Mouse (Mus musculus): ENCODE measurements around the gene Cenpf. TPM values are rescaled to one million over a fixed set of nuclear protein-coding genes. Genes with fewer than 3 reads are reported as not detected.
"Not testable (repeated sequence)": the region's sequence is repeated elsewhere in the genome, so short reads cannot be mapped to it uniquely, and the experiment has no call there.

The Cenpf gene
- total and polyA plus RNA-seq, 3 experiments = 16.5 to 28.2 (median 21.5) TPM

GRCm38 (mm10) chr1:189695321-189695720 is 7.4 kb upstream of the Cenpf start:
- H3K9me3 ChIP-seq (replicated peaks; ENCODE audit: low read length) = no peaks in the 10 kb centered on the region
- no peaks in the 10 kb centered on the region for H3K4me1 ChIP-seq (ENCODE audit: control insufficient read depth in 1 of 2, insufficient read depth in 2 of 2)
- in situ Hi-C loops (cut with MboI; ENCODE audit: low pct_ligation_motif_present, low pct_unique_long_range_greater_than_20kb, low sequenced_read_pairs) = no loop called here
- peaks cover 8% of the 10 kb centered on the region for H3K27me3 ChIP-seq (replicated peaks)
- H3K9ac ChIP-seq (ENCODE audit: insufficient read depth, low read depth) = no peak overlapping the region
- no peak overlapping the region for H3K27ac ChIP-seq (ENCODE audit: insufficient read depth, low read depth)
- TF ChIP-seq MEF2A (IDR thresholded peaks at IDR 0.05; ENCODE audit: borderline replicate concordance, low read depth, low read length) = no peak
- TF ChIP-seq MAFK (IDR thresholded peaks at IDR 0.05; ENCODE audit: insufficient replicate concordance, low read length) = no peak
- TF ChIP-seq NELFE (IDR thresholded peaks at IDR 0.05; ENCODE audit: low read depth, low read length) = no peak
- no peak for TF ChIP-seq CHD1 (IDR thresholded peaks at IDR 0.05; ENCODE audit: low read depth, low read length)
- TF ChIP-seq USF1 (IDR thresholded peaks at IDR 0.05; ENCODE audit: low read depth, low read length) = no peak
- no peak for TF ChIP-seq JUND (conservative IDR thresholded peaks at IDR 0.05; ENCODE audit: low read depth, low read length)
- no peak for TF ChIP-seq EP300 (IDR thresholded peaks at IDR 0.05; ENCODE audit: low read length)
- no peak for TF ChIP-seq MXI1 (IDR thresholded peaks at IDR 0.05; ENCODE audit: low read depth, low read length)
- DNase-seq (ENCODE audit: extremely low read depth) = no peak
- dilution Hi-C loops (cut with MboI; ENCODE audit: extremely low pct_ligation_motif_present, extremely low pct_unique_long_range_greater_than_20kb, low sequenced_read_pairs) = no loop called here
- H3K4me3 ChIP-seq (replicated peaks in 1 of 3; ENCODE audit: low read depth in 2 of 3, low read length in 2 of 3, poor library complexity in 1 of 3) = no peak overlapping the region
- no peaks in the 10 kb centered on the region for H3K79me2 ChIP-seq (replicated peaks; ENCODE audit: control insufficient read depth, extremely low read depth, insufficient read depth, poor library complexity, severe bottlenecking)
- H3K4me2 ChIP-seq (ENCODE audit: insufficient read depth, low read depth, poor library complexity, severe bottlenecking) = no peak overlapping the region
- no peaks in the 10 kb centered on the region for H3K36me3 ChIP-seq (replicated peaks in 1 of 2; ENCODE audit: control insufficient read depth in 1 of 2, insufficient read depth in 1 of 2, low read length in 1 of 2)

- Histone ChIP-seq H3K9ac (ENCODE audit: insufficient read depth, low read depth) (no peak overlapping the region), H3K27ac (ENCODE audit: insufficient read depth, low read depth) (no peak overlapping the region), H3K4me3 (replicated peaks in 1 of 3; ENCODE audit: low read depth in 2 of 3, low read length in 2 of 3, poor library complexity in 1 of 3) (no peak overlapping the region), H3K79me2 (replicated peaks; ENCODE audit: control insufficient read depth, extremely low read depth, insufficient read depth, poor library complexity, severe bottlenecking) (no peaks in the 10 kb centered on the region), H3K4me2 (ENCODE audit: insufficient read depth, low read depth, poor library complexity, severe bottlenecking) (no peak overlapping the region), H3K36me3 (replicated peaks in 1 of 2; ENCODE audit: control insufficient read depth in 1 of 2, insufficient read depth in 1 of 2, low read length in 1 of 2) (no peaks in the 10 kb centered on the region), H3K27me3 (replicated peaks) (peaks cover 10% of the 10 kb centered on the region), H3K4me1 (ENCODE audit: control insufficient read depth in 1 of 2, insufficient read depth in 2 of 2) (peaks cover 0 to under 1% of the 10 kb centered on the region in 2 experiments; a peak in 1 of 4 replicates), H3K9me3 (replicated peaks; ENCODE audit: low read length) (no peaks in the 10 kb centered on the region)
- no peak for TF ChIP-seq POLR2A (IDR thresholded peaks at IDR 0.05; ENCODE audit: low read depth, low read length)
- no peak for TF ChIP-seq CTCF (conservative IDR thresholded peaks at IDR 0.05 in 1 of 2, IDR thresholded peaks at IDR 0.05 in 1 of 2; ENCODE audit: low read depth in 2 of 2, low read length in 2 of 2)
- no peak for TF ChIP-seq JUND (conservative IDR thresholded peaks at IDR 0.05; ENCODE audit: low read depth, low read length)
- no peak for TF ChIP-seq USF1 (IDR thresholded peaks at IDR 0.05; ENCODE audit: low read depth, low read length)
- TF ChIP-seq GABPA (IDR thresholded peaks at IDR 0.05; ENCODE audit: insufficient replicate concordance, low read depth, low read length) = no peak
- no peak for TF ChIP-seq ETS1 (conservative IDR thresholded peaks at IDR 0.05; ENCODE audit: low read depth, low read length)
- TF ChIP-seq UBTF (IDR thresholded peaks at IDR 0.05; ENCODE audit: low read depth, low read length) = no peak
- TF ChIP-seq MEF2A (IDR thresholded peaks at IDR 0.05; ENCODE audit: borderline replicate concordance, low read depth, low read length) = no peak
- TF ChIP-seq MXI1 (IDR thresholded peaks at IDR 0.05; ENCODE audit: low read depth, low read length) = no peak
- TF ChIP-seq JUN (IDR thresholded peaks at IDR 0.05; ENCODE audit: insufficient read depth, low read depth, low read length) = no peak
- TF ChIP-seq RCOR1 (conservative IDR thresholded peaks at IDR 0.05; ENCODE audit: low read depth, low read length) = no peak
- no peak for TF ChIP-seq POLR2AphosphoS2 (IDR thresholded peaks at IDR 0.05; ENCODE audit: low read depth, low read length)
- no peak for TF ChIP-seq TBP (conservative IDR thresholded peaks at IDR 0.05; ENCODE audit: low read depth, low read length)
- no peak for TF ChIP-seq NELFE (IDR thresholded peaks at IDR 0.05; ENCODE audit: low read depth, low read length)
- no peak for TF ChIP-seq TCF12 (IDR thresholded peaks at IDR 0.05; ENCODE audit: low read depth, low read length)
- no peak for TF ChIP-seq ELF1 (IDR thresholded peaks at IDR 0.05; ENCODE audit: low read depth, low read length)
- TF ChIP-seq USF2 (conservative IDR thresholded peaks at IDR 0.05; ENCODE audit: low read depth, low read length) = no peak
- no peak for TF ChIP-seq KAT2A (IDR thresholded peaks at IDR 0.05; ENCODE audit: insufficient replicate concordance, low read length)
- no peak for TF ChIP-seq ZNF384 (IDR thresholded peaks at IDR 0.05; ENCODE audit: low read depth, low read length)
- in situ Hi-C loops (cut with MboI; ENCODE audit: low pct_ligation_motif_present, low pct_unique_long_range_greater_than_20kb, low sequenced_read_pairs) = no loop called here
- no peak for DNase-seq (ENCODE audit: extremely low read depth)
- dilution Hi-C loops (cut with MboI; ENCODE audit: extremely low pct_ligation_motif_present, extremely low pct_unique_long_range_greater_than_20kb, low sequenced_read_pairs) = no loop called here
Observed at GRCm38 (mm10) chr1:189694391-189694790, 6.5 kb upstream of the Cenpf start.

- dilution Hi-C loops (cut with MboI; ENCODE audit: extremely low pct_ligation_motif_present, extremely low pct_unique_long_range_greater_than_20kb, low sequenced_read_pairs); H3K4me2 ChIP-seq (ENCODE audit: insufficient read depth, low read depth, poor library complexity, severe bottlenecking); H3K79me2 ChIP-seq (replicated peaks; ENCODE audit: control insufficient read depth, extremely low read depth, insufficient read depth, poor library complexity, severe bottlenecking); H3K27ac ChIP-seq (ENCODE audit: insufficient read depth, low read depth); H3K4me3 ChIP-seq (replicated peaks in 1 of 3; ENCODE audit: low read depth in 2 of 3, low read length in 2 of 3, poor library complexity in 1 of 3); H3K36me3 ChIP-seq (replicated peaks in 1 of 2; ENCODE audit: control insufficient read depth in 1 of 2, insufficient read depth in 1 of 2, low read length in 1 of 2); H3K9me3 ChIP-seq (replicated peaks; ENCODE audit: low read length); in situ Hi-C loops (cut with MboI; ENCODE audit: low pct_ligation_motif_present, low pct_unique_long_range_greater_than_20kb, low sequenced_read_pairs); H3K9ac ChIP-seq (ENCODE audit: insufficient read depth, low read depth); DNase-seq (ENCODE audit: extremely low read depth); H3K4me1 ChIP-seq (ENCODE audit: control insufficient read depth in 1 of 2, insufficient read depth in 2 of 2): not testable (repeated sequence)
- H3K27me3 ChIP-seq (replicated peaks) = peaks cover 10% of the 10 kb centered on the region
Observed at GRCm38 (mm10) chr1:189692442-189692841, 4.6 kb upstream of the Cenpf start.

All from CH12.LX (cell line).